Mouse (Mus musculus): ENCODE measurements around the gene H2-DMa.

GRCm38 (mm10) chr17:34183564-34184219, 64.4 kb downstream of the H2-DMa start:
- TF ChIP-seq GATA1 (IDR thresholded peaks at IDR 0.05; ENCODE audit: borderline replicate concordance, low read length) (no peak), FLI1 (IDR thresholded peaks at IDR 0.05; ENCODE audit: low read length) (no peak)

All from megakaryocyte, embryonic 14.5 days (primary cell).